Mouse (Mus musculus) E14TG2a.4 (cell line): Measurements from ENCODE around the gene Adam20.

Experiments
- CTCF ChIP-seq: conservative IDR thresholded peaks from 2 replicates; pipeline ENCODE4 v1.5.1; 2014; ENCODE audit warnings: low read length
- NANOG ChIP-seq: IDR thresholded peaks from 2 replicates; pipeline ENCODE4 v1.6.1; 2014; ENCODE audit warnings: borderline replicate concordance, low read length, mixed read lengths
- POU5F1 ChIP-seq: IDR thresholded peaks from 2 replicates; pipeline ENCODE4 v1.6.1; 2014; ENCODE audit warnings: low read length, borderline replicate concordance

DNA sequence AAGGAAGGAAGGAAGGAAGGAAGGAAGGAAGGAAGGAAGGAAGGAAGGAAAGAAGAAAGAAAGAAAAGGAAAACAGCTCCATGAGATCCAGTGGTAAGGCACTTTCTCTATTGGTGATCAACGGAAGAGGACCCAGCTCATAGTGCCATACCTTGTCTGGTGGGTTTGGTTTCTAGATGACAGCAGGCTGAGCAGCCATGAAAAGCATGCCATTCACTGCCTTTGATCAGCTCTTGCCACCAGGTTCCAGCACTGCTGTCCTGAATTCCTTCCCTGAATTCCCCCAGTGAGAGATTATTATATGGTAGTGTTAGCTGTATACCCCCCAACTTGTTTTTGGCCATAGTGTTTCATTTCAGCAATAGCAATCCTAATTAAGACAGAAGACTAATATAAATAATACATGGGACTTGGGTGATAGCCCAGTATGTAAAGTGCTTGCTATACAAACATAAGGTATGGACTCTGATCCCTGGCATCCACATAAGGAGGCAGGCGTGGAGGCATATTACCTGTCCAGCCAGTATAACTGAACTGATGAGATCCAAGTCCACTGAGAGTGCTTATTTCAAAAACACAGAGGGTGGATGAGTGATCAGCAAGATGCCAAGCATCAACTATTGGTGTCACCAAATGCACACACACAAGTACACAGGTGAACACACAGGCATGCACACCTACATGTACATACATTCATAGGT lies 10.5 kb downstream of the Adam20 start:
- TF ChIP-seq CTCF: no peak
- no peak for TF ChIP-seq POU5F1
- no peak for TF ChIP-seq NANOG
